Mouse (Mus musculus) forebrain, postnatal 0 days (tissue): Measurements from ENCODE around the gene Hist1h2bc. TPM values are rescaled to one million over a fixed set of nuclear protein-coding genes. Genes with fewer than 3 reads are reported as not detected.
"Not testable (repeated sequence)": the region's sequence is repeated elsewhere in the genome, so short reads cannot be mapped to it uniquely, and the experiment has no call there.

Source experiments
- ATAC-seq: fragments of 200-750 bp; cut with Nextera tagmentation; 2 replicates; pipeline ENCODE4 v1.8.0; 2017; ENCODE audit warnings: mild to moderate bottlenecking, moderate library complexity
- DNase-seq: peaks from one replicate; pipeline ENCODE4 v3.0.0-alpha.2; 2015
- H3K27ac ChIP-seq: fragments of 300-500 bp; sonication (generic); 2 replicates; pipeline ENCODE4 v1.5.1; 2014; ENCODE audit warnings: low read depth, mild to moderate bottlenecking, antibody characterized with exemption, low read length, moderate library complexity, mixed read lengths
- H3K27me3 ChIP-seq: fragments of 300-500 bp; sonication (generic); 2 replicates; pipeline ENCODE4 v1.6.1; 2014; ENCODE audit warnings: mild to moderate bottlenecking, low read length, mixed read lengths; ENCODE audit not compliant: insufficient read depth
- H3K36me3 ChIP-seq: fragments of 300-500 bp; sonication (generic); 2 replicates; pipeline ENCODE4 v1.6.1; 2014; ENCODE audit warnings: mild to moderate bottlenecking, moderate library complexity; ENCODE audit not compliant: insufficient read depth
- H3K4me1 ChIP-seq: fragments of 300-500 bp; sonication (generic); 2 replicates; pipeline ENCODE4 v1.6.1; 2014; ENCODE audit warnings: antibody characterized with exemption; ENCODE audit not compliant: insufficient read depth
- H3K4me2 ChIP-seq: fragments of 300-500 bp; sonication (generic); 2 replicates; pipeline ENCODE4 v1.6.1; 2014; ENCODE audit warnings: low read depth, mild to moderate bottlenecking, moderate library complexity
- H3K4me3 ChIP-seq: fragments of 300-500 bp; sonication (generic); 2 replicates; pipeline ENCODE4 v1.5.1; 2014; ENCODE audit warnings: low read depth, low read length, mixed read lengths
- H3K9ac ChIP-seq: fragments of 300-500 bp; sonication (generic); 2 replicates; pipeline ENCODE4 v1.6.1; 2014; ENCODE audit warnings: mild to moderate bottlenecking
- H3K9me3 ChIP-seq: fragments of 300-500 bp; sonication (generic); 2 replicates; pipeline ENCODE4 v1.6.1; 2016; ENCODE audit warnings: low read length
- CTCF ChIP-seq: sonication (generic); IDR thresholded peaks from 2 replicates; pipeline ENCODE4 v1.5.1; 2016; ENCODE audit warnings: antibody characterized with exemption, control low read depth, low read depth
- WGBS: fragments of 180-500 bp; shearing (Covaris S2); extraction: QIAGEN DNeasy Blood & Tissue Kit; methylation state at CpG from one replicate; pipeline ENCODE4 v1.1.7; 2014; 5-methylcytosine and 5-hydroxymethylcytosine counted together
- polyA plus RNA-seq: library from polyadenylated mRNA; unstranded; fragments of >200 nt; fragmentation: Nextera tagmentation; extraction: Ambion mirVana; gene quantifications from 2 replicates; pipeline ENCODE4 v1.2.1, GENCODE M21; 2015
- total RNA-seq: library from RNA; depleted of rRNA; stranded (reverse); fragments of >200 nt; gene quantifications from 2 replicates; pipeline ENCODE4 v1.2.3, GENCODE M21; 2014

The Hist1h2bc gene
- total and polyA plus RNA-seq, 2 experiments from 2014 or later, result 29.2 to 93.7 TPM

GRCm38 (mm10) chr13:23709714-23710373 lies 25.8 kb downstream of the Hist1h2bc start:
- no peak overlapping the region for H3K27ac ChIP-seq

DNA sequence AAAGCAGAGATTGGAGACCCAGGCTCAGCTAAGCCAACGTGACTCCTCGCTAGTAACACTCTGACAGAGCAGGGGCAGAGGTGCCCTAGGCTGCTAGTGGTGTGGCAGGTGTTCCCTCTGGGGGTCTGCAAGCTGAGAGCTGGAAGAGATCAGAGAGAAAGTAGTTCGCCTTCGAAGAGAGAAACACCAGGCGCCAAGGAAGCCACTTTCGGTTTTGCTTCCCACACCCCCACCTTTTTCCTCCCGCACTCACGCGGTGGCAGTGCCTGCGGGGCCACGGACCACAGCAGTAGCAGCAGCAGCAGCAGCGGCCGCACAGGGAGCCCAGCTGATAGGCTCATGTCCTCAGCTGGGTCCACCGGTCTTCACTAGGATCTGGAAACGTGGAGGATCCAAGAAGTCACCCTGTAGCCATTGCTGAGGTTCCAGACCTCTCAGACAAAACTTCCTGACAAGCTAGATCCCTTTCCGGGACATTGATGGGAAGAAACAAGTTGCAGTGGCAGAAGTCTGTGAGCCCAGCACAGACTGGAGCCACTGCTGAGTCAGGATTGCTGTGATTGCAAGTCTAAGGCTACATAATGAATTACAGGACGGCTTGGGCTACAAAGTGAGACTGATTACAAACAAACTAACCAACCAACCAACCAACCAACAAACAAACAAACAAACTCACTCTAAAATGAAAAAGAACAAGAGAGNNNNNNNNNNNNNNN lies 26.5 kb downstream of the Hist1h2bc start, which contains the start of gene Hfe:
Gene Hfe, minus strand, starts transcription at position 481 of the 716 bp plus-strand sequence.
- no peak for TF ChIP-seq CTCF

More at GRCm38 (mm10) chr13:23709714-23710373, 25.8 kb downstream of the Hist1h2bc start:
- peak; percentile 14; the same call in 1 of the 2 replicates for ATAC-seq
- no peaks in the 10 kb centered on the region; the same call in 1 of the 2 replicates for H3K27me3 ChIP-seq
- no peaks in the 10 kb centered on the region for H3K4me1 ChIP-seq
- 20% methylated on average over 15 of the region's 15 CpGs for WGBS
- H3K4me2 ChIP-seq, result peak overlapping the region; percentile 52
- no peak for DNase-seq
- peak overlapping the region; percentile 32 for H3K4me3 ChIP-seq
- TF ChIP-seq CTCF, result no peak
- H3K9ac ChIP-seq, result peak overlapping the region; percentile 32; the same call in 1 of the 2 replicates
- no peaks in the 10 kb centered on the region for H3K9me3 ChIP-seq
- no peaks in the 10 kb centered on the region for H3K36me3 ChIP-seq

DNA sequence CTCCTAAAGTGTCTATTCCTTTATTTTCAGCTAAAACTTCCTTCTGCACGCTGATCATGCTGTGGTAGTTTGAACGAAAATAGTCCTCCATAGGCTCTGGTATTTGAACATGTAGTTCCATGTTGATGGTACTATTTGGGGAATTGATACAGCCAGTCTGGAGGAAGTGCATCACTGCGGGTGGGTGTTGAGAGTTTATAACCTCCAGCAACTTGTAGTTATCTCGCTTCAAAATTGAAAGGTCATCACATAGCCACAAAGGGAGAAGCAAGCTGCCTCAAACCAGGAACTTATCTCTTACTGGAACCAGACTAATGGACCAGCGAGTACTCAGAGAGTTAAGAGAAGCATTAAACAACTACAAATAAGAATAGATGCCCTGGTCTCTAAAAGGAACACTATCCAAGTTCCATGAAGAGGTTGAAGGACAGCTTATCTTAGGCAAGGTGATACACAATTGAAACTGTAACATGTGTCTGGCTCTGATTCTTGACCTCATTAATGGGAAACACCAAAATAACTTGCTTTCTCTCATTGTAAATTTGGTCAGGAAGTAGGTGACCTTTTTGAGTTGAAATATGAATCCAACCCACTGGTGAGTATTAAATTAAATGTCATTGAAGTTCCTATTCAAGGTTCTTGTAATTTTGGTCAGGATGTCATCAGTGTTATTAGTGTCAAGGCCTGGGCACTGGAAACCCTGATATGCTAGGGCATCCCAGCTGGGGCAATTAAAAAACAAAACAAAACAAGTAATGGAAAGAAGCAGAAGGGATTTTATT lies 32.5 kb downstream of the Hist1h2bc start:
- Histone ChIP-seq H3K4me2 (no peak overlapping the region), H3K27me3 (no peaks in the 10 kb centered on the region), H3K9me3 (no peaks in the 10 kb centered on the region), H3K27ac (no peak overlapping the region), H3K4me3 (no peak overlapping the region), H3K9ac (no peak overlapping the region), H3K36me3 (no peaks in the 10 kb centered on the region), H3K4me1 (no peaks in the 10 kb centered on the region)
- WGBS, result 89% methylated on average over 5 of the region's 5 CpGs
- TF ChIP-seq CTCF, result no peak
- DNase-seq, result no peak
- no peak for ATAC-seq

More for the DNA sequence above, 26.5 kb downstream of the Hist1h2bc start, which contains the start of gene Hfe:
- no peaks in the 10 kb centered on the region for H3K9me3 ChIP-seq
- peak; percentile 60 for ATAC-seq
- H3K36me3 ChIP-seq, result no peaks in the 10 kb centered on the region
- no peak within 1 kb of the TSS for H3K27ac ChIP-seq
- peak within 1 kb of the TSS; percentile 52 for H3K4me2 ChIP-seq
- peak within 1 kb of the TSS; percentile 32 for H3K4me3 ChIP-seq
- no peaks in the 10 kb centered on the region; the same call in 1 of the 2 replicates for H3K27me3 ChIP-seq
- peak; percentile 18 for DNase-seq
- H3K4me1 ChIP-seq, result no peaks in the 10 kb centered on the region
- H3K9ac ChIP-seq, result peak within 1 kb of the TSS; percentile 32
- 4% methylated on average over 17 of the region's 17 CpGs for WGBS

- no peak overlapping the region for H3K27ac ChIP-seq
- ATAC-seq, result no peak
- H3K4me1 ChIP-seq, result no peaks in the 10 kb centered on the region
- TF ChIP-seq CTCF, result no peak
- H3K4me3 ChIP-seq, result no peak overlapping the region
- H3K36me3 ChIP-seq, result no peaks in the 10 kb centered on the region
- no peaks in the 10 kb centered on the region for H3K9me3 ChIP-seq
- no peaks in the 10 kb centered on the region for H3K27me3 ChIP-seq
- no peak overlapping the region for H3K4me2 ChIP-seq
- H3K9ac ChIP-seq, result no peak overlapping the region
- 60% methylated on average over 11 of the region's 11 CpGs for WGBS
- no peak for DNase-seq
Measured at GRCm38 (mm10) chr13:23717176-23717575, 33.2 kb downstream of the Hist1h2bc start.

- H3K4me1 ChIP-seq, H3K27me3 ChIP-seq, DNase-seq, H3K4me3 ChIP-seq, H3K9ac ChIP-seq, H3K9me3 ChIP-seq, ATAC-seq, H3K36me3 ChIP-seq, H3K27ac ChIP-seq, H3K4me2 ChIP-seq: not testable (repeated sequence)
- WGBS, result 15% methylated on average over 2 of the region's 2 CpGs
Measured at GRCm38 (mm10) chr13:23717593-23718245, 33.7 kb downstream of the Hist1h2bc start.

- WGBS, result 92% methylated on average over 4 of the region's 4 CpGs
- Histone ChIP-seq H3K9me3 (no peaks in the 10 kb centered on the region), H3K4me2 (no peak overlapping the region), H3K9ac (no peak overlapping the region), H3K27ac (no peak overlapping the region), H3K27me3 (no peaks in the 10 kb centered on the region), H3K4me1 (no peaks in the 10 kb centered on the region), H3K4me3 (no peak overlapping the region), H3K36me3 (no peaks in the 10 kb centered on the region)
- ATAC-seq (no peak), DNase-seq (no peak)
- TF ChIP-seq CTCF, result no peak
Measured at GRCm38 (mm10) chr13:23724239-23724638, 40.2 kb downstream of the Hist1h2bc start.
